Mouse (Mus musculus) liver, embryonic 14.5 days (tissue): ENCODE results near the gene Trmt1. TPM values are rescaled to one million over a fixed set of nuclear protein-coding genes. Genes with fewer than 3 reads are reported as not detected.

Experiments used
- ATAC-seq: fragments of 200-750 bp; cut with Nextera tagmentation; 2 replicates; pipeline ENCODE4 v1.8.0; 2017; ENCODE audit warnings: moderate number of reproducible peaks, mild to moderate bottlenecking, moderate library complexity; ENCODE audit not compliant: insufficient read depth
- DNase-seq, 3 experiments: peaks; one replicate each; pipeline ENCODE4 v3.0.0-alpha.2; 2012 to 2013; ENCODE audit warnings: low read depth in 3 of 3, low spot score in 3 of 3
- H3K27ac ChIP-seq: fragments of 300-500 bp; sonication (generic); 2 replicates; pipeline ENCODE4 v1.5.1; 2014; ENCODE audit warnings: moderate library complexity, mild to moderate bottlenecking, control low read depth, inconsistent platforms
- H3K27me3 ChIP-seq: fragments of 300-500 bp; sonication (generic); 2 replicates; pipeline ENCODE4 v1.6.1; 2014; ENCODE audit warnings: mild to moderate bottlenecking, low read length, moderate library complexity; ENCODE audit not compliant: control insufficient read depth, insufficient read depth
- H3K36me3 ChIP-seq: fragments of 300-500 bp; sonication (generic); replicated peaks from 2 replicates; pipeline ENCODE4 v1.6.1; 2014; ENCODE audit warnings: low read depth; ENCODE audit not compliant: control insufficient read depth, insufficient read depth
- H3K4me1 ChIP-seq, 2 experiments: fragments of 200-500 bp in 1 of 2; fragments of 300-500 bp in 1 of 2; sonication (generic) in 1 of 2; replicated peaks; 2 replicates each; pipeline ENCODE4 v1.6.1; 2012 to 2014; ENCODE audit warnings: antibody characterized with exemption in 1 of 2, inconsistent platforms in 1 of 2, low read length in 1 of 2; ENCODE audit not compliant: control insufficient read depth in 2 of 2, insufficient read depth in 2 of 2
- H3K4me2 ChIP-seq: fragments of 300-500 bp; sonication (generic); 2 replicates; pipeline ENCODE4 v1.6.1; 2014; ENCODE audit warnings: low read depth, mild to moderate bottlenecking, control low read depth, moderate library complexity
- H3K4me3 ChIP-seq, 2 experiments: fragments of 200-500 bp in 1 of 2; fragments of 300-500 bp in 1 of 2; sonication (generic) in 1 of 2; 2 replicates each; pipeline ENCODE4 v1.5.1; 2012 to 2014; ENCODE audit warnings: low read depth in 2 of 2, low read length in 2 of 2, mild to moderate bottlenecking in 2 of 2, control low read depth in 1 of 2, inconsistent platforms in 1 of 2, moderate library complexity in 1 of 2; ENCODE audit not compliant: insufficient read depth in 1 of 2
- H3K9ac ChIP-seq: fragments of 300-500 bp; sonication (generic); replicated peaks from 2 replicates; pipeline ENCODE4 v1.6.1; 2014; ENCODE audit warnings: mild to moderate bottlenecking, control low read depth, moderate library complexity
- H3K9me3 ChIP-seq: fragments of 300-500 bp; sonication (generic); 2 replicates; pipeline ENCODE4 v1.6.1; 2016; ENCODE audit warnings: low read length, mixed read lengths; ENCODE audit not compliant: control insufficient read depth
- CTCF ChIP-seq: IDR thresholded peaks from 2 replicates; pipeline ENCODE4 v1.5.1; 2016; ENCODE audit warnings: antibody characterized with exemption, low read depth, control low read depth
- EP300 ChIP-seq: IDR thresholded peaks from 2 replicates; pipeline ENCODE4 v1.6.1; 2016; ENCODE audit warnings: antibody characterized with exemption, low read depth
- WGBS: fragments of 180-500 bp; shearing (Covaris S2); extraction: QIAGEN DNeasy Blood & Tissue Kit; methylation state at CpG from one replicate; pipeline ENCODE4 v1.1.7; 2014; ENCODE audit not compliant: insufficient replicate concordance; 5-methylcytosine and 5-hydroxymethylcytosine counted together
- polyA plus RNA-seq, 2 experiments: library from polyadenylated mRNA; depleted of rRNA in 1 of 2; stranded (reverse) in 1 of 2; unstranded in 1 of 2; fragments of >200 nt; fragmentation: Nextera tagmentation in 1 of 2; extraction: Ambion mirVana in 1 of 2; gene quantifications; 2 replicates each; pipeline versions ENCODE4 v1.2.1 to v1.2.3; 2012 to 2014

Gene Trmt1
- polyA plus RNA-seq, 2 experiments, result 27.4 to 37.5 TPM

DNA sequence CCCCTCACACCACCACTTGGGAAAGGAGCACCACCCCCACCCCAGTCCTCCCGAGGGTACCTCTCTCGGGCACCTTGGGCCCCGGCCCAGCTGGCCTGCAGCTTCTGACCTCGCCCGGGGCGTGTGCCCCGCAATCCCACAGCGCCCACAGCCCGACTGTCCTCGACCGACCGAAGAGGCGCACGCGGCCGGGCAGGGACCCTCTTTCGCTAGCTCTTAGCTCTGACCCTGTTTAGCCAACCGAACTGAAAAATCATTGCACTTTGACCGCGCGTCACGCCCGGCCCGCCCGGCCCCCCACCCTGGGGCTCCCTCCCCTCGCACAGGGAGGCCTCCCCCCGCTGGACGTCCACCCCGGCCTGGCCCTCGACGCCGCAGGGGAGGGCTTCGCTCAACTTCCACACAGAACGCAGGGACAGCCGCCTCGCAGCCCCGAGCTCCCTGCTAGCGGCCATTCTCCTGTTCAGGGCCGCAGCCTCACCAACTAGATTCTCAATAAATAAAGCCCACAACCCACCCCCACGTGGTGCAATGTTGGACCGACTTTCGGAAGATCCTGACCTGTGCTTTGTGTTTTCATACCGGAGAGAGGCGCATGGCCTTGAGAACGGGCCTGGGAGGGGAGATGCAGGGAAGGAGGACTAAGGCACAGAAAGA lies 20.6 kb downstream of the Trmt1 start:
- Histone ChIP-seq H3K4me2 (peak overlapping the region; percentile 90), H3K4me3 (peak overlapping the region; percentile 32 to 98), H3K4me1 (peaks cover 26 to 35% of the 10 kb centered on the region in 2 experiments), H3K36me3 (peaks cover 22% of the 10 kb centered on the region), H3K9me3 (no peaks in the 10 kb centered on the region), H3K27ac (peak overlapping the region; percentile 32), H3K9ac (peak overlapping the region; percentile 64), H3K27me3 (peaks cover 11% of the 10 kb centered on the region)
- WGBS, result 3% methylated on average over 45 of the region's 45 CpGs
- ATAC-seq, result no peak
- TF ChIP-seq CTCF (no peak), EP300 (no peak)
- no peak for DNase-seq

- peaks cover 11% of the 10 kb centered on the region for H3K27me3 ChIP-seq
- WGBS, result 2% methylated on average over 22 of the region's 22 CpGs
- H3K9ac ChIP-seq, result peak overlapping the region; percentile 64
- H3K4me2 ChIP-seq, result peak overlapping the region; percentile 90
- H3K36me3 ChIP-seq, result peaks cover 20% of the 10 kb centered on the region
- TF ChIP-seq EP300 (no peak), CTCF (0 out of 2 replicates have a peak, but pooled peaks have one; percentile 4)
- no peak for DNase-seq
- H3K9me3 ChIP-seq, result no peaks in the 10 kb centered on the region
- H3K4me1 ChIP-seq, result peaks cover 26 to 35% of the 10 kb centered on the region in 2 experiments
- ATAC-seq, result peak; percentile 8; the same call in 1 of the 2 replicates
- peak overlapping the region; percentile 32 for H3K27ac ChIP-seq
- peak overlapping the region; percentile 32 to 98 for H3K4me3 ChIP-seq
Measured at GRCm38 (mm10) chr8:84707267-84707883, 21.3 kb downstream of the Trmt1 start.

GRCm38 (mm10) chr8:84708071-84708541 lies 22.0 kb downstream of the Trmt1 start:
- peak overlapping the region; percentile 0 to 98; a peak in 2 of 4 replicates for H3K4me3 ChIP-seq
- no peak overlapping the region; the same call in 1 of the 2 replicates for H3K9ac ChIP-seq
- peaks cover 11% of the 10 kb centered on the region for H3K27me3 ChIP-seq
- H3K4me2 ChIP-seq, result peak overlapping the region; percentile 90
- TF ChIP-seq CTCF (no peak), EP300 (no peak)
- 12% methylated on average over 15 of the region's 15 CpGs for WGBS
- H3K4me1 ChIP-seq, result peaks cover 26 to 35% of the 10 kb centered on the region in 2 experiments
- peaks cover 12% of the 10 kb centered on the region for H3K36me3 ChIP-seq
- H3K27ac ChIP-seq, result no peak overlapping the region
- ATAC-seq, result no peak
- no peaks in the 10 kb centered on the region for H3K9me3 ChIP-seq
- DNase-seq, result no peak

DNA sequence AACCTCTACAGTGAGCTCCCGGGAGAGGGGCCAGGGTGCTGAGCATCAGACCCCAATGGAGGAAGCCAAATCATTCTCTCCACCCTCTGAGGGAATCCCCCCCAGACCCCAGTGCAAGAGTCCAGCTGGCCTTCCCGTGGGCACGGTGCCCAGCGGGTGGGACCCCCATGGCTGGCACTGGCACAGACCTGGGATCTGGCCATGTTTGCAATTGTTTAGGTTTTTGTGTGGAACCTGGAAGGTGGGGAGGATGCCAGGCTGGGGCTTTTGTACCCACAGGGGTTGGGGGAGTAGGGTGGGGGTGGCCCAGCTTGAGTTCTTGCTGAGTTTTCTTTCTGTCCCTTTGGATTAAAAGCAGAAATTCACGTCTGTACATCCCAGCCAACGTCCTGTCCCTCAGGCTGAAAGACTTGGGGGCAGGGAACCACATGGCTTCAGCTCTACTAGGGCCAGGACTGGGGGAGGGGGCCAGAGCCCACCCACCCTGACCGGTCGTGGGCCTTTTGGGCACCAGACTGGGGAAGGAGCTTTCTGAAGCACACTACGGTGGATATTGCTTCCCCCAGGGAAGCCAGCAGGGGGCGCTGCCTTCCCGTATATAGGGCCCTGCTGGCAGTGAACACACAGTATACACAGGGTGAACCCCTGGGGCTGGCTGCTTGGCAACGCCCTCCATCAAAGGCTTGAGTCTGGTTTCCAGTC lies 22.8 kb downstream of the Trmt1 start:
- Histone ChIP-seq H3K4me2 (peak overlapping the region; percentile 9; the same call in 1 of the 2 replicates), H3K9ac (no peak overlapping the region), H3K4me3 (no peak overlapping the region), H3K9me3 (no peaks in the 10 kb centered on the region), H3K36me3 (peaks cover 4% of the 10 kb centered on the region), H3K27ac (no peak overlapping the region), H3K4me1 (peaks cover 26 to 35% of the 10 kb centered on the region in 2 experiments), H3K27me3 (peaks cover 11% of the 10 kb centered on the region)
- DNase-seq (peak in 2 of 3 experiments; percentile 76 to 78), ATAC-seq (peak; percentile 49)
- peak; percentile 99 for TF ChIP-seq CTCF
- TF ChIP-seq EP300, result no peak
- 23% methylated on average over 12 of the region's 12 CpGs for WGBS
